Mouse (Mus musculus) bone marrow, adult 2 months (tissue): ENCODE results near the gene 1700123O20Rik. TPM values are rescaled to one million over a fixed set of nuclear protein-coding genes. Genes with fewer than 3 reads are reported as not detected.

ENCODE experiments used
- H3K27ac ChIP-seq: fragments of 200-500 bp; 2 replicates; pipeline ENCODE4 v1.5.1; 2012; ENCODE audit warnings: low read depth, mild to moderate bottlenecking, control low read depth, inconsistent platforms, low read length; ENCODE audit not compliant: control insufficient read depth, poor library complexity, insufficient read depth
- H3K4me1 ChIP-seq: fragments of 200-500 bp; 2 replicates; pipeline ENCODE4 v1.6.1; 2011; ENCODE audit warnings: low read length; ENCODE audit not compliant: control insufficient read depth, insufficient read depth
- H3K4me3 ChIP-seq: fragments of 200-500 bp; replicated peaks from 2 replicates; pipeline ENCODE3; 2011; ENCODE audit warnings: mild to moderate bottlenecking, low read depth, low read length, control low read depth; ENCODE audit not compliant: control insufficient read depth
- CTCF ChIP-seq: fragments of 200-500 bp; IDR thresholded peaks from 2 replicates; pipeline ENCODE4 v1.5.1; 2011; ENCODE audit warnings: low read length, control low read depth; ENCODE audit not compliant: control insufficient read depth, insufficient read depth
- POLR2A ChIP-seq: fragments of 200-500 bp; IDR thresholded peaks from 2 replicates; pipeline ENCODE4 v1.6.1; 2011; ENCODE audit warnings: low read depth, mild to moderate bottlenecking, control low read depth, low read length, borderline replicate concordance; ENCODE audit not compliant: control insufficient read depth
- WGBS: fragments of 180-500 bp; shearing (Covaris S2); methylation state at CpG from one replicate; pipeline ENCODE4 v1.1.7; 2018; 5-methylcytosine and 5-hydroxymethylcytosine counted together
- polyA plus RNA-seq: library from polyadenylated mRNA; stranded (reverse); fragments of >200 nt; gene quantifications from 2 replicates; pipeline ENCODE4 v1.2.4, GENCODE M21; 2011; ENCODE audit warnings: low replicate concordance; ENCODE audit not compliant: missing spikeins, insufficient read depth, insufficient read length

1700123O20Rik gene
- polyA plus RNA-seq, 1 experiment: 35.0 TPM

DNA sequence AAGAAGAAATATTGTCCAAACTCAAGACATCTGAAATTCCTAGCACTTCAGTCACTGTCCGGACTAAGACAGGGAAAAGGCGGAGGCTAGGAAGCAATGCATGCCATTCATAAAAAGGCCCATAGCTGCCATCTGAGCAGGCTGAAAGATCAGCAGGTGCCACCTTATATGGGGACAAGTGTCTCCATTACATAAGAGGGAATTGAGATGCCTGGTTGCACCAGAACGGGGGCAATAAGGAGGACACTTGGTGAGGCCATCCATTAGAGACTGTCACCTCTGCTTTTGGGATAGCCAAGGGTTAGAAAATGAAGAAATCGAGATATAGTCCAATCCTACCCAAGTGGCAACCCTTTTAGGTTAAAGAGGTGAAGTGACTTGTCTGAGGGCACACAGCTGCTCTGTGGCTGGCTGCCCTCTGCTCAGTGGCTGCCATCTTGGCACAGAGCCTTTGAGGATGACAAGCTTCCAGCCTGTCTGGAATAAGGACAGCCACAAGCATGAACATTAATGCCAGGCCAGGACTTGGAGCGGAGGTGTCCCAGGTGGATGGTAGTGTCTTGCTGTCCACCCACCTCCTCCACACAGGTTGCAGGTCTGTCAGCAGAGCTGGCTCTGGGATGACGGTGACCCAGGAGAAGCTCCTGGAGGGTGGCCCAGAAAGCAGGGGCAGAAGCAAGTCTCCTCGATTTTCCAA, 34.8 kb downstream of the 1700123O20Rik start:
- no peak overlapping the region for H3K4me3 ChIP-seq
- H3K27ac ChIP-seq: no peak overlapping the region
- TF ChIP-seq POLR2A (no peak), CTCF (no peak)
- H3K4me1 ChIP-seq: no peaks in the 10 kb centered on the region
- WGBS: 77% methylated on average over 7 of the region's 7 CpGs

DNA sequence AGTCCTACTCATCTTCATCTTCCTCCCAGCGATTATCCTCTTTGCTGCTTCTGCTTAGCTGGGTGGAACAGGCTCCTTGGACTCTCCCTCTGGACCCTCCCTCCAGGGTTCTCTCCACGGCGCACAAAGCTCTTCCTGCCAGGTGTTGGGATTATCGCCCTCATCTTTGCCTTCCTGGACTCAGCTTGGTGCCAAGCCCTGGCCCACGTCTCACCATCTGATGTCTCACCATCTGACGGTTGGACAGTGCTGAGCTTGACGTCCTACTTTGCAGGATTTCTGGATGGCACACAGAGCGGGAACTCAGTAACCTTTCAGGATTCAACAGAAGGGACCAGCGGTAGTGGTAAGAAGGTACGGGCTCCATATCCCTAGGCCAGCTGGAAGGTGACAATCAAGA, 35.7 kb downstream of the 1700123O20Rik start:
- TF ChIP-seq POLR2A (no peak), CTCF (no peak)
- Histone ChIP-seq H3K27ac (no peak overlapping the region), H3K4me3 (no peak overlapping the region), H3K4me1 (no peaks in the 10 kb centered on the region)
- WGBS: 83% methylated on average over 10 of the region's 10 CpGs

DNA sequence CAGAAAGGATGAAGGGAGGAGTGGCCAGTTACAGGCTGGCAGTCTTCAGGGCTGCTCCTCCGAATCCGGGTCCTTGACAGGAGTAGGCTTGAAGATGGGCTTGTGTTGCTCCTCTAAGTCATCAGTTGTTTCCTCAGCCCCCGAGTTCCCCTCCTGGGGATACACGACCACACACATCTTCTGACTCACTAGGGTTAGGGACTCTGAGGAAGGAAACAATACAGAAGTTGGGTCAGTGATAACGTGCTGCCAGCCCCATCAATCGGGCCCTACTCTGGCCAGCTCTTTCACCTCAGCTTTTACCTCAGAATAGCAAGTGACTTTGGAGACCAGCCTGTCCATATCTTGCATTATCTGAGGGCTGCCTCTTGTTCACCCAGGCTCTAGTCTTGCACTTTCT, 38.0 kb downstream of the 1700123O20Rik start:
- 23% methylated on average over 6 of the region's 6 CpGs for WGBS
- Histone ChIP-seq H3K4me1 (no peaks in the 10 kb centered on the region), H3K27ac (no peak overlapping the region), H3K4me3 (no peak overlapping the region)
- TF ChIP-seq POLR2A (no peak), CTCF (no peak)

DNA sequence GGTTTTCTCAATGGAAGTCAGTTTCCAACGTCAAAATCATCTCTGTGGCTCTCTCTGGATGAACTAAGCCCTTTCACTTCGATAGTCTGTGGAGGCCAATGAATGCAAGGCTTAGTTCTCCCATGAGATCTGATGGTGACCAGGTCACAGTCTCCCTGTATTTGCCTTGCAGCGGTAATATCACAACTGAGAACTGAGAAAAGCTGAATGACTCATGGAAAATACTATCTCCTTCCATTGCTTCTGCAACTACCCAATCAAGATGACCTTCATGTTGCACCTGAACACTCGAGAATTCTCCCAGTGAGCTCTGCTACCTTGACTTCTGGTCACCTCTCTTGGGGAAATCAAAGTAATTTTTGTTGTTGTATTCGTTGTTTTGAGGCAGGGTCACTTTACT, 41.5 kb downstream of the 1700123O20Rik start:
- TF ChIP-seq CTCF (no peak), POLR2A (no peak)
- Histone ChIP-seq H3K4me1 (no peaks in the 10 kb centered on the region), H3K27ac (no peak overlapping the region), H3K4me3 (no peak overlapping the region)
- 80% methylated on average over 5 of the region's 5 CpGs for WGBS

DNA sequence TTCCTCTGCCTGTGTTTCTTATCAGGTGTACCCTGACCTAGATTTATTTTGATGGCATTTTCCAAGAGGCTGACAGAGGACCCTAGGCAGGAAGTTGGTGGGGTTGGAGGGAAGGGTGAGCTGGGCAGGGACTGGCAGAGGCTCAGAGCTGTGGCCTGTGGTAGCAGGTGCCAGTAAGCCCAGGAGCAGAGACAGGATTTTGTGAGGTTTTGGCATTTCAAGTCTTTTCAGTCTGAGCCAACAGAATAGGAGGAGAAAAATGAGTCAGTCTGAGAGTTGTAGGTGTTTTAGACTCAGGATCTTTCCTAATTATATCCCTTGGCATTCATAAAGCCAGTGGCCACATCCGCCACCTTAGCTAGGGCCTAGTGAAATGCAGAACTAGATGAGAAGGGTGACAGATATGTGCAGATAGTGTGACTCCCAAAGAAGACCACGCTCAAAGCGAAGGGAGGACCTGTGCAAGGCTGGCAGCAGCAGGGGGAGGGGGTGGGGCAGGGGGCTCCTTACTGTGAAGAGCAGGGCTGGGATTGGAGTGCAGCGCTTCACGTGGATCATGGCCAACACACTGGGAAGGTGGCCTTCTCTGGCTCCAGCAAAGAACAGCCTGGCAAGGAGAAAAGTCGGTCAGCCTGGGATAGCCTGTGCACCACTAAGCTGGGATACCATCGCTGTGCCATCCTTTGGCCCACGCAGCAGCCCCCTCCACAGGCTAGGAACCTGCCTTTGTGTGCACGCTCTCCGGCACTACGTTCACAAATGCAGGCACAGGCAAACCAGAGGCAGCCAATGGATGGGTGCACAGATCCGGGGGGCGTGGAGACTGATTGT, 43.0 kb downstream of the 1700123O20Rik start:
- 81% methylated on average over 13 of the region's 13 CpGs for WGBS
- TF ChIP-seq POLR2A (no peak), CTCF (no peak)
- no peak overlapping the region for H3K4me3 ChIP-seq
- no peaks in the 10 kb centered on the region for H3K4me1 ChIP-seq
- no peak overlapping the region for H3K27ac ChIP-seq

DNA sequence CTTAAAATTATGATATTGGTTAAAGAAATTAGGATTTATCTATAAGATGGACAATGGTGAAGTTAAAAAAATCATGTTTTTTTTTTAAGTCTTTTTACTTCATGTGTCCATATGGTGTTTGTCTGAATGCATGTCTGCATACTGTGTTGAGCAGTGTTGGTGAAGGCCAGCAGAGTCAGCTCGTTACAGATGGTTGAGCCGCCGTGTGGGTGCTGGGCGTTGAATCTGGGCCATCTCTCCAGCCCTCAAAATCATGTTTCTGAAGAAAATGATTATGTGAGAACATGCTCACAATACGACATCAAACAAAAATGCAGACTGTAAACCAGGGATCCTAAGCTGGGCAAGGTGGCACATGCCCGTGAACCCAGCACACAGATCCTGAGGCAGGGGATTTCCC, 44.3 kb downstream of the 1700123O20Rik start:
- H3K27ac ChIP-seq: no peak overlapping the region
- TF ChIP-seq CTCF: no peak
- no peak for TF ChIP-seq POLR2A
- 77% methylated on average over 6 of the region's 6 CpGs for WGBS
- H3K4me3 ChIP-seq: no peak overlapping the region
- H3K4me1 ChIP-seq: no peaks in the 10 kb centered on the region

DNA sequence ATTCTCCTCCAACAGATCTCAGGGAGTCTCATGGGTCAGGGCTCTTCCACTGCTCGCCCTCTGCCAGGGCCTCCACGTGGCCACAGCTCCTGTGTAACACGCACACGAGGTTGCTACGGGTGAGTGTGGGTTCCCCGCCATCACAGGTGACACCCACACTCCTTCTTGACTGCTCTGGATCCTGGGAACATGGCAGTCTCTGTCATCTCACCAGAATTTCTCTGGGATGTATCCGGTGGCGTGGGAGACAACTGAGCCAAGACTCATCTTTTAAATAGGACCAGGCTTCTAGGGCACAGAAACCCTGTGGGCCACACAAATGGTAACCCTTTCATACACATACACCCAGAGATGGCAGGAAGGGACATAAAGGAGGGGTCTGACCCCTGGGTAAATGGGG, 46.2 kb downstream of the 1700123O20Rik start:
- 80% methylated on average over 8 of the region's 8 CpGs for WGBS
- Histone ChIP-seq H3K4me1 (no peaks in the 10 kb centered on the region), H3K4me3 (no peak overlapping the region), H3K27ac (no peak overlapping the region)
- TF ChIP-seq CTCF: no peak

DNA sequence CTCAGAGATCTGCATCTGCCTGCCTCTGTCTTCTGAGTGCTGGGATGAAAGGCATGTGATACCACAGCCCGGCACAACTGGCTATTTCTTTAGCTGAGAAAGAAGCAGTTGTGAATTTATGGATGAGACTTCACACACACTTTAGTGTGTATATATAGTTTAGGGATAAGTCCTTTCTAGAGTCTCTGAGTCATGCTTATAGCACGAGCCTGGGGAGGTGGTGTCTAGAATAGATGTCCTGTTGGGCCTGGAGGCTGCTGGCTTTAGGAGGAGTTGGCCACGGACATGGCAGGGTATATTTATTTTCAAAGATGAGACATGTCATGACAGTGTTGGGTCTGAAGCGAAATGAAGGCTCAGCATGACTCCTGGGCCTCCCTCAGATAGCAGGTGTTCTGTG, 48.0 kb downstream of the 1700123O20Rik start:
- no peak for TF ChIP-seq CTCF
- no peak for TF ChIP-seq POLR2A
- 81% methylated on average over 4 of the region's 4 CpGs for WGBS
- no peak overlapping the region for H3K27ac ChIP-seq

DNA sequence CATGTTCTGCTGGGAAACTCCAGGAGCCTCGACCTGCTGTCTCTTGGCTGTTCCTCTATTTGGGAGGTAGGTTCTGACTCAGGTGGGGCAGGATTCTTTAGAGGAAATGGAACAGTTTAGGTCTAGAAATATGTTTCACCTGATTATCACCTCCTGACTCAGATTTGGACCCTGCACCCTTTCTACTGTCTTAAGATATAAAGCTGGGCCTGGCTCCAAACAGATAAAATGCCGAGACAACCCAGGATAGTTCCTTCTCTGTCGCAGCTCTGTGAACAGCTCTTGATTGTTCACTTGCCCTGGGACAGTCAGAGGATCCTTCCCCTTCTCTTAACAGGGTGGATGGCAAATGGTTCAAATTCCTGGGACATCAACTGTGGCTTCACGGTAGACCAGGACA, 49.2 kb downstream of the 1700123O20Rik start:
- no peak overlapping the region for H3K4me3 ChIP-seq
- H3K27ac ChIP-seq: no peak overlapping the region
- no peaks in the 10 kb centered on the region for H3K4me1 ChIP-seq
- WGBS: 52% methylated on average over 4 of the region's 4 CpGs
- TF ChIP-seq CTCF (no peak), POLR2A (no peak)

More for the DNA sequence above, 48.0 kb downstream of the 1700123O20Rik start:
- Histone ChIP-seq H3K4me1 (no peaks in the 10 kb centered on the region), H3K4me3 (no peak overlapping the region)
